Mouse (Mus musculus): Measurements from ENCODE around the gene 6030458C11Rik.
A peak's percentile ranks its signal among the peaks of the same experiment; 100 is the strongest.
"Not testable (repeated sequence)": the region's sequence is repeated elsewhere in the genome, so short reads cannot be mapped to it uniquely, and the experiment has no call there.

6030458C11Rik gene

GRCm38 (mm10) chr15:12817592-12817991 lies 6.9 kb downstream of the 6030458C11Rik start:
- no peak for DNase-seq

- DNase-seq = no peak
Measured at GRCm38 (mm10) chr15:12812646-12813045, 11.8 kb downstream of the 6030458C11Rik start.

- no peak for DNase-seq
Measured at GRCm38 (mm10) chr15:12809305-12809704, 15.1 kb downstream of the 6030458C11Rik start.

GRCm38 (mm10) chr15:12807088-12807487 lies 17.4 kb downstream of the 6030458C11Rik start:
- no peak for DNase-seq

- DNase-seq = no peak
Measured at GRCm38 (mm10) chr15:12805071-12805470, 19.4 kb downstream of the 6030458C11Rik start.

- not testable (repeated sequence) for DNase-seq
Measured at GRCm38 (mm10) chr15:12801142-12801506, 23.3 kb downstream of the 6030458C11Rik start.

- no peak for DNase-seq
Measured at GRCm38 (mm10) chr15:12800405-12801141, 23.9 kb downstream of the 6030458C11Rik start.

- DNase-seq = no peak
Measured at GRCm38 (mm10) chr15:12798043-12798442, 26.4 kb downstream of the 6030458C11Rik start.

GRCm38 (mm10) chr15:12795909-12796470 lies 28.5 kb downstream of the 6030458C11Rik start:
- DNase-seq = no peak

GRCm38 (mm10) chr15:12795457-12795894 lies 29.0 kb downstream of the 6030458C11Rik start:
- DNase-seq = peak in 1 of 2 experiments; percentile 85

GRCm38 (mm10) chr15:12794311-12794710 lies 30.1 kb downstream of the 6030458C11Rik start:
- no peak for DNase-seq

GRCm38 (mm10) chr15:12789406-12789867 lies 35.0 kb downstream of the 6030458C11Rik start:
- DNase-seq = no peak

- no peak for DNase-seq
Measured at GRCm38 (mm10) chr15:12788536-12788935, 35.9 kb downstream of the 6030458C11Rik start.

- no peak for DNase-seq
Measured at GRCm38 (mm10) chr15:12781729-12782326, 42.6 kb downstream of the 6030458C11Rik start.

GRCm38 (mm10) chr15:12781296-12781695 lies 43.2 kb downstream of the 6030458C11Rik start:
- no peak for DNase-seq

GRCm38 (mm10) chr15:12774149-12774753 lies 50.2 kb downstream of the 6030458C11Rik start:
- no peak for DNase-seq

GRCm38 (mm10) chr15:12770958-12771357 lies 53.5 kb downstream of the 6030458C11Rik start:
- no peak for DNase-seq

GRCm38 (mm10) chr15:12766848-12767247 lies 57.6 kb downstream of the 6030458C11Rik start:
- DNase-seq = no peak

GRCm38 (mm10) chr15:12763147-12763546 lies 61.3 kb downstream of the 6030458C11Rik start:
- no peak for DNase-seq

- no peak for DNase-seq
Measured at GRCm38 (mm10) chr15:12762258-12762913, 62.1 kb downstream of the 6030458C11Rik start.

GRCm38 (mm10) chr15:12760747-12761146 lies 63.7 kb downstream of the 6030458C11Rik start:
- no peak for DNase-seq

- no peak for DNase-seq
Measured at GRCm38 (mm10) chr15:12758461-12758860, 66.0 kb downstream of the 6030458C11Rik start.

All from kidney, postnatal 25 days (tissue).